Mouse (Mus musculus): ENCODE measurements around the gene Igfbp5. TPM values are rescaled to one million over a fixed set of nuclear protein-coding genes. Genes with fewer than 3 reads are reported as not detected.

Igfbp5 gene
- total and polyA plus RNA-seq, 3 experiments: 0.03 TPM; not detected in 2

DNA sequence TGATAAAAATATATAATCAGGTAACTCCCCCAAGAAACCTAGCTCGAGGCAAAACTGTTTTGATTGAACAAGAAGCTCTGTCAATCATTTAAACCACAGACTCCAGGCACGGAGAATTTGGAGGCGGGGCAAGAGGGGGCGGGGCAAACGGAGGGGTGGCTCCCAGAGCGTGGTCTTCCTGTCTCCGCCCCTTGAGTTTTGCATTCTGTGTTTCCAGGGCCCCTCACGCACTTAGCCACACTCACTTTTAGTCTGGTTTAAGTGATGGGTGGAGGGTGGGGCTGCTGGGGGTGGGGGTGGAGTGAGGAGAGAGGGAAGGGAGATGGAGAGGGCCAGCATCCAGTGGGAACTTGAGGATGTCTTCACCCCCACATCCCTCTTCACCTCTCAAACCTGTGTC lies 2.2 kb downstream of the Igfbp5 start:
- Histone ChIP-seq H3K27ac (ENCODE audit: control insufficient read depth, low read depth, low read length) (no peak overlapping the region), H3K79me2 (ENCODE audit: control insufficient read depth, insufficient read depth, low read length, poor library complexity) (no peaks in the 10 kb centered on the region), H3K4me1 (ENCODE audit: control insufficient read depth in 1 of 2, insufficient read depth in 2 of 2, low read length in 2 of 2) (peaks cover 16% of the 10 kb centered on the region in 2 experiments), H3K27me3 (ENCODE audit: control insufficient read depth in 1 of 2, insufficient read depth in 2 of 2, low read length in 2 of 2) (no peaks in the 10 kb centered on the region), H3K9me3 (replicated peaks; ENCODE audit: insufficient read depth, low read length) (no peaks in the 10 kb centered on the region), H3K4me3 (ENCODE audit: control insufficient read depth in 1 of 2, insufficient read depth in 1 of 2, low read depth in 2 of 2, low read length in 2 of 2) (peak overlapping the region in 1 of 2 experiments; percentile 13; a peak in 2 of 4 replicates), H3K9ac (ENCODE audit: control insufficient read depth, low read depth, low read length, poor library complexity, severe bottlenecking) (no peak overlapping the region), H3K36me3 (ENCODE audit: control insufficient read depth in 1 of 2, insufficient read depth in 2 of 2, low read length in 2 of 2) (peaks cover 0 to 17% of the 10 kb centered on the region in 2 experiments; a peak in 2 of 4 replicates)
- TF ChIP-seq ETS1 (IDR thresholded peaks at IDR 0.05; ENCODE audit: low read depth, low read length) (no peak), CHD1 (IDR thresholded peaks at IDR 0.05; ENCODE audit: low read depth, low read length) (no peak), USF2 (IDR thresholded peaks at IDR 0.05; ENCODE audit: borderline replicate concordance in 1 of 2, insufficient read depth in 1 of 2, low read depth in 1 of 2, low read length in 2 of 2) (no peak), RCOR1 (IDR thresholded peaks at IDR 0.05; ENCODE audit: low read depth, low read length) (no peak), MAZ (IDR thresholded peaks at IDR 0.05; ENCODE audit: low read depth, low read length) (no peak), MAX (IDR thresholded peaks at IDR 0.05; ENCODE audit: low read length) (no peak), CHD2 (IDR thresholded peaks at IDR 0.05; ENCODE audit: low read length) (no peak), ZMIZ1 (IDR thresholded peaks at IDR 0.05; ENCODE audit: low read depth, low read length) (no peak), KAT2A (conservative IDR thresholded peaks at IDR 0.05; ENCODE audit: low read depth, low read length) (no peak), JUND (IDR thresholded peaks at IDR 0.05; ENCODE audit: low read depth, low read length) (no peak), EP300 (IDR thresholded peaks at IDR 0.05; ENCODE audit: low read depth in 1 of 2, low read length in 2 of 2) (no peak)
- DNase-seq (ENCODE audit: low read depth, low spot score): peak; percentile 86

DNA sequence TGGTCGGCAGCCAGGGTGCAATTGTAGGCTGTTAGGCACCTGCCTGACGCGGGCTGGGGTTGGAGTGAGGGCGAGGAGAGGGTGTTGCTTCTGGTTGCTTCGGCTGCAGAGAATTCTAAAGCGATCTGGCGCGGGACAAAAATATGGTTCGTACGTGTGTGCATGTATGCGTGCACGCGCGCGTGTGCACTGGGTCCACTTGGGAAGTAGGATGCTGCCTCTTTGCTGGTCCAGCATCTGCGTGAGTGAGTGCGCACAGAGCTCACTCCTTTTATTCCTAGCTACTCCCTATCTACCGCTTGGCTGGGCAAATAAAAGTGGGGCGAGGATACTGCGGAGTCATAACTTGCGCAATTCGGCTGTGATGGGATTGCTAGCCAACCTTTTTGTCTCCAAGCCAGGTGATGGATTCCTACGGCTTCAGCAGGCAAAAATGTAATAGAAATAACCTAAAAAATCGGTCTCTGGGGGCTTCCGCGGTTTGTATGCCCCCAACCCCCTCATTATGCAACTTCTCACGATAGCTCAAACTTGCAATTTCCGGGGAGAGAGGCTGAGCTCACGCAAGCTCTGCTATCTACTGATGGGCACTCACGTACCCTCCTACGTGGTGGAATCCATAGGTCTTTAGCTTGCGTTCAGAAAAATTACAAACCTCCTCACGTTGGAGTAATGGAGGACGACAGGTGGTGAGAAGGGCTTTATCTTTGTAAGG lies 2.8 kb downstream of the Igfbp5 start:
- peak overlapping the region; percentile 32 for H3K9ac ChIP-seq (ENCODE audit: control insufficient read depth, low read depth, low read length, poor library complexity, severe bottlenecking)
- peak overlapping the region; percentile 13 to 53 for H3K4me3 ChIP-seq (ENCODE audit: control insufficient read depth in 1 of 2, insufficient read depth in 1 of 2, low read depth in 2 of 2, low read length in 2 of 2)
- TF ChIP-seq MXI1 (IDR thresholded peaks at IDR 0.05; ENCODE audit: low read depth, low read length) (peak; percentile 24; the same call in 1 of the 2 replicates), CHD2 (IDR thresholded peaks at IDR 0.05; ENCODE audit: low read length) (peak; percentile 66), UBTF (IDR thresholded peaks at IDR 0.05; ENCODE audit: borderline replicate concordance, insufficient read depth, low read depth, low read length) (no peak), MAX (IDR thresholded peaks at IDR 0.05; ENCODE audit: low read length) (peak; percentile 28; the same call in 1 of the 2 replicates), TBP (IDR thresholded peaks at IDR 0.05; ENCODE audit: low read depth, low read length) (0 out of 2 replicates have a peak, but pooled peaks have one; percentile 20), RAD21 (IDR thresholded peaks at IDR 0.05; ENCODE audit: low read depth, low read length) (no peak), GABPA (IDR thresholded peaks at IDR 0.05; ENCODE audit: low read depth, low read length) (no peak), HCFC1 (IDR thresholded peaks at IDR 0.05; ENCODE audit: low read depth, low read length) (peak; percentile 33; the same call in 1 of the 2 replicates)
- H3K36me3 ChIP-seq (ENCODE audit: control insufficient read depth in 1 of 2, insufficient read depth in 2 of 2, low read length in 2 of 2): peaks cover 0 to 18% of the 10 kb centered on the region in 2 experiments; a peak in 2 of 4 replicates
- DNase-seq (ENCODE audit: low read depth, low spot score): peak; percentile 77
- H3K27ac ChIP-seq (ENCODE audit: control insufficient read depth, low read depth, low read length): peak overlapping the region; percentile 24
- H3K4me1 ChIP-seq (ENCODE audit: control insufficient read depth in 1 of 2, insufficient read depth in 2 of 2, low read length in 2 of 2): peaks cover 16 to 19% of the 10 kb centered on the region in 2 experiments
- no peaks in the 10 kb centered on the region for H3K27me3 ChIP-seq (ENCODE audit: control insufficient read depth in 1 of 2, insufficient read depth in 2 of 2, low read length in 2 of 2)
- H3K79me2 ChIP-seq (ENCODE audit: control insufficient read depth, insufficient read depth, low read length, poor library complexity): no peaks in the 10 kb centered on the region
- no peaks in the 10 kb centered on the region for H3K9me3 ChIP-seq (replicated peaks; ENCODE audit: insufficient read depth, low read length)
